Mouse (Mus musculus) liver, adult 2 months (tissue): Measurements from ENCODE around the gene 2610528J11Rik.

ENCODE experiments used
- CTCF ChIP-seq: fragments of 200-500 bp; IDR thresholded peaks from 2 replicates; pipeline ENCODE4 v1.5.1; 2011; ENCODE audit warnings: low read depth, low read length, control low read depth
- POLR2A ChIP-seq: fragments of 200-500 bp; IDR thresholded peaks from 2 replicates; pipeline ENCODE4 v1.6.1; 2011; ENCODE audit warnings: low read length, control low read depth; ENCODE audit not compliant: insufficient read depth; ENCODE audit errors: extremely low read depth

DNA sequence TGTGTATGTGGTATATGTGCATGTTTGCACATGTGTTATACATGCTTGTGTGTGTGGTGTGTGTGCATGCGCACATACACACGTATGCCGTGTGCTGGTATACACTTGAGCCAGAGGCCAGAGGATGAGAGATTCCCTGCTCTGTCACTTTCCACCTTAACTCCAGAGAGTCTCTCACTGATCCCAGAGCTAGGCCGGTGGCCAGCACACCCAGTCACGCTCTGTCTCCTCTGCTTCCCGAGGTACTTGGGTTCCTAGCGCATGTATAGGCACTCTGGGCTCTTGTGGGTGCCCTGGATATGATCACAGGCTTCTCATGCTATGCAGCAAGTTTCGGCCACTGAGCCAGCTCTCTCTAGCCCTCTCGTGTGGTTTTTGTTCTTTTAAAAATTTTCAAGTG, 26.0 kb upstream of the 2610528J11Rik start:
- TF ChIP-seq CTCF: no peak
- no peak for TF ChIP-seq POLR2A
